Mouse (Mus musculus): ENCODE data around the gene Osbpl6.

Gene Osbpl6

GRCm38 (mm10) chr2:76498891-76499290 lies 92.6 kb downstream of the Osbpl6 start:
- DNase-seq (ENCODE audit: low spot score), result no peak

- DNase-seq (ENCODE audit: low spot score), result no peak
Observed at GRCm38 (mm10) chr2:76504122-76504839, 98.0 kb downstream of the Osbpl6 start.

- DNase-seq (ENCODE audit: low spot score), result no peak
Observed at GRCm38 (mm10) chr2:76504989-76505388, 98.7 kb downstream of the Osbpl6 start.

- no peak for DNase-seq (ENCODE audit: low spot score)
Observed at GRCm38 (mm10) chr2:76511281-76511721, 105.0 kb downstream of the Osbpl6 start.

GRCm38 (mm10) chr2:76512133-76512532 lies 105.8 kb downstream of the Osbpl6 start:
- DNase-seq (ENCODE audit: low spot score), result no peak

- no peak for DNase-seq (ENCODE audit: low spot score)
Observed at GRCm38 (mm10) chr2:76512888-76513287, 106.6 kb downstream of the Osbpl6 start.

- no peak for DNase-seq (ENCODE audit: low spot score)
Observed at GRCm38 (mm10) chr2:76513296-76513695, 107.0 kb downstream of the Osbpl6 start.

- DNase-seq (ENCODE audit: low spot score), result no peak
Observed at GRCm38 (mm10) chr2:76517471-76517870, 111.2 kb downstream of the Osbpl6 start.

- no peak for DNase-seq (ENCODE audit: low spot score)
Observed at GRCm38 (mm10) chr2:76518407-76519063, 112.2 kb downstream of the Osbpl6 start.

GRCm38 (mm10) chr2:76521585-76521984 lies 115.3 kb downstream of the Osbpl6 start:
- no peak for DNase-seq (ENCODE audit: low spot score)

GRCm38 (mm10) chr2:76524451-76524850 lies 118.1 kb downstream of the Osbpl6 start:
- DNase-seq (ENCODE audit: low spot score), result no peak

- no peak for DNase-seq (ENCODE audit: low spot score)
Observed at GRCm38 (mm10) chr2:76525645-76526044, 119.3 kb downstream of the Osbpl6 start.

GRCm38 (mm10) chr2:76532490-76533126 lies 126.3 kb downstream of the Osbpl6 start:
- no peak for DNase-seq (ENCODE audit: low spot score)

- DNase-seq (ENCODE audit: low spot score), result no peak
Observed at GRCm38 (mm10) chr2:76534932-76535331, 128.6 kb downstream of the Osbpl6 start.

GRCm38 (mm10) chr2:76541900-76542299 lies 135.6 kb downstream of the Osbpl6 start:
- no peak for DNase-seq (ENCODE audit: low spot score)

GRCm38 (mm10) chr2:76542921-76543320 lies 136.6 kb downstream of the Osbpl6 start:
- DNase-seq (ENCODE audit: low spot score), result no peak

GRCm38 (mm10) chr2:76545539-76545938 lies 139.2 kb downstream of the Osbpl6 start:
- DNase-seq (ENCODE audit: low spot score), result no peak

GRCm38 (mm10) chr2:76548171-76548570 lies 141.9 kb downstream of the Osbpl6 start:
- DNase-seq (ENCODE audit: low spot score), result no peak

- peak; percentile 23 for DNase-seq (ENCODE audit: low spot score)
Observed at GRCm38 (mm10) chr2:76548836-76549235, 142.5 kb downstream of the Osbpl6 start.

- no peak for DNase-seq (ENCODE audit: low spot score)
Observed at GRCm38 (mm10) chr2:76549316-76549715, 143.0 kb downstream of the Osbpl6 start.

- no peak for DNase-seq (ENCODE audit: low spot score)
Observed at GRCm38 (mm10) chr2:76555852-76556558, 149.7 kb downstream of the Osbpl6 start.

- no peak for DNase-seq (ENCODE audit: low spot score)
Observed at GRCm38 (mm10) chr2:76560146-76560545, 153.8 kb downstream of the Osbpl6 start.
